Mouse (Mus musculus) limb, embryonic 14.5 days (tissue): ENCODE measurements around the gene Ndufa4. TPM values are rescaled to one million over a fixed set of nuclear protein-coding genes. Genes with fewer than 3 reads are reported as not detected.

Experiments
- ATAC-seq: fragments of 200-750 bp; cut with Nextera tagmentation; 2 replicates; pipeline ENCODE4 v1.8.0; 2017; ENCODE audit warnings: low read depth, moderate number of reproducible peaks, moderate TSS enrichment; ENCODE audit not compliant: low FRiP score
- DNase-seq: peaks from one replicate; pipeline ENCODE4 v3.0.0-alpha.2; 2015; ENCODE audit warnings: low spot score
- H3K27ac ChIP-seq: fragments of 300-500 bp; sonication (generic); replicated peaks from 2 replicates; pipeline ENCODE4 v1.5.1; 2014; ENCODE audit warnings: low read depth, mild to moderate bottlenecking, low read length, moderate library complexity, mixed read lengths
- H3K27me3 ChIP-seq: fragments of 300-500 bp; sonication (generic); 2 replicates; pipeline ENCODE4 v1.6.1; 2014; ENCODE audit warnings: low read length, mixed read lengths; ENCODE audit not compliant: control insufficient read depth, insufficient read depth
- H3K36me3 ChIP-seq: fragments of 300-500 bp; sonication (generic); 2 replicates; pipeline ENCODE4 v1.6.1; 2014; ENCODE audit warnings: mild to moderate bottlenecking, low read length, moderate library complexity, mixed read lengths; ENCODE audit not compliant: control insufficient read depth, insufficient read depth
- H3K4me1 ChIP-seq: fragments of 300-500 bp; sonication (generic); 2 replicates; pipeline ENCODE4 v1.6.1; 2014; ENCODE audit warnings: antibody characterized with exemption, low read length, mixed read lengths; ENCODE audit not compliant: control insufficient read depth, insufficient read depth
- H3K4me2 ChIP-seq: fragments of 300-500 bp; sonication (generic); replicated peaks from 2 replicates; pipeline ENCODE4 v1.6.1; 2014; ENCODE audit warnings: low read depth, mild to moderate bottlenecking, low read length, moderate library complexity; ENCODE audit not compliant: severe bottlenecking
- H3K4me3 ChIP-seq: fragments of 300-500 bp; sonication (generic); replicated peaks from 2 replicates; pipeline ENCODE4 v1.5.1; 2014; ENCODE audit warnings: low read length
- H3K9ac ChIP-seq: fragments of 300-500 bp; sonication (generic); 2 replicates; pipeline ENCODE4 v1.6.1; 2014; ENCODE audit warnings: mild to moderate bottlenecking, low read depth, low read length, moderate library complexity; ENCODE audit not compliant: severe bottlenecking
- H3K9me3 ChIP-seq: fragments of 300-500 bp; sonication (generic); 2 replicates; pipeline ENCODE4 v1.6.1; 2016; ENCODE audit warnings: low read length; ENCODE audit not compliant: control insufficient read depth
- POLR2A ChIP-seq: fragments of 200-500 bp; IDR thresholded peaks from 2 replicates; pipeline ENCODE4 v1.8.0; 2012; ENCODE audit warnings: inconsistent platforms, mild to moderate bottlenecking, moderate library complexity, borderline replicate concordance; ENCODE audit not compliant: insufficient read depth, insufficient read length; ENCODE audit errors: extremely low read depth
- WGBS: fragments of 180-500 bp; shearing (Covaris S2); extraction: QIAGEN DNeasy Blood & Tissue Kit; methylation state at CpG from one replicate; pipeline ENCODE4 v1.1.7; 2014; 5-methylcytosine and 5-hydroxymethylcytosine counted together
- polyA plus RNA-seq, 2 experiments: library from polyadenylated mRNA; depleted of rRNA in 1 of 2; stranded (reverse) in 1 of 2; unstranded in 1 of 2; fragments of >200 nt; fragmentation: Nextera tagmentation in 1 of 2; extraction: Ambion mirVana in 1 of 2; gene quantifications; 2 replicates each; pipeline versions ENCODE4 v1.2.1 to v1.2.3; 2012 to 2014

Ndufa4 gene
- polyA plus RNA-seq, 2 experiments: 543 to 828 TPM

- Histone ChIP-seq H3K27ac (no peak overlapping the region), H3K4me2 (peak overlapping the region; percentile 69), H3K36me3 (peaks cover 25% of the 10 kb centered on the region)
Measured at GRCm38 (mm10) chr6:11927485-11927884, 20.2 kb upstream of the Ndufa4 start.

DNA sequence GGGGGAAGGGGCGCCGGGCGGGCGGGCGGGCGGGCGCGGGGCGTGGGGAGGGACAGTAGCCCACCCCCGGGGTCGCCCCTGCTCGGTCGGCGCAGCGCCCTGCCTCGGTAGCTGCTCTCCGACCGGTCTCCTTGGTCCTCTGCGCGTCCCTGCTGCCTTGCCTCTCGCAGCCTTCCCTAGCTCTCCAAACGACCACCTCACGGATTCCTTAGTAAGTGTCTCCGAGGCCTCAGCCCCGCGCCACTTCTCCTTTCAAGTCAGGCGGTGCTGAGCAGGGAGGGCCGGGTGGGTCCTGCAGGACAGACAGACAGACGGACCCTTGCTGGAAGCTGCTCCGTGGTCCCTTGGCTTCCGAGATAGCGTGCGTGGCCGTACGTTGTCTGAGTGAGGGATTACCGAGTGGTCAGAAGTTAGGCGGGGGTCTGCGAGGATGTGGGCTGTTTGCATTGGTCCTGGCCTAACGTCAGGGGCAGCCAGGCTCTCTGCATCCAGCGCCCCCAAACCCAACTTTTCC is 18.8 kb upstream of the Ndufa4 start:
- peak; percentile 41; the same call in 1 of the 2 replicates for TF ChIP-seq POLR2A
- WGBS: 0% methylated on average over 38 of the region's 40 CpGs
- Histone ChIP-seq H3K9ac (peak overlapping the region; percentile 98), H3K4me1 (peaks cover 13% of the 10 kb centered on the region), H3K9me3 (no peaks in the 10 kb centered on the region), H3K27me3 (no peaks in the 10 kb centered on the region), H3K27ac (peak overlapping the region; percentile 99), H3K4me2 (peak overlapping the region; percentile 69), H3K4me3 (peak overlapping the region; percentile 71), H3K36me3 (peaks cover 25% of the 10 kb centered on the region)
- ATAC-seq (peak; percentile 85), DNase-seq (peak; percentile 36)

More at GRCm38 (mm10) chr6:11927485-11927884, 20.2 kb upstream of the Ndufa4 start:
- DNase-seq (no peak), ATAC-seq (no peak)
- Histone ChIP-seq H3K9me3 (no peaks in the 10 kb centered on the region), H3K9ac (no peak overlapping the region), H3K27me3 (no peaks in the 10 kb centered on the region), H3K4me3 (no peak overlapping the region), H3K4me1 (peaks cover 13% of the 10 kb centered on the region)
- 76% methylated on average over 6 of the region's 6 CpGs for WGBS
- TF ChIP-seq POLR2A: no peak

- Histone ChIP-seq H3K9me3 (no peaks in the 10 kb centered on the region), H3K27ac (peak overlapping the region; percentile 99), H3K9ac (peak overlapping the region; percentile 98), H3K4me1 (peaks cover 13% of the 10 kb centered on the region), H3K27me3 (no peaks in the 10 kb centered on the region), H3K4me3 (peak overlapping the region; percentile 71), H3K36me3 (peaks cover 25% of the 10 kb centered on the region), H3K4me2 (peak overlapping the region; percentile 69)
- WGBS: under 1% methylated on average over 20 of the region's 20 CpGs
- DNase-seq (peak; percentile 93), ATAC-seq (peak; percentile 92)
- peak; percentile 83; the same call in 1 of the 2 replicates for TF ChIP-seq POLR2A
Measured at GRCm38 (mm10) chr6:11925496-11926041, 18.3 kb upstream of the Ndufa4 start.

GRCm38 (mm10) chr6:11908170-11908569 is 873 bp upstream of the Ndufa4 start:
- H3K9ac ChIP-seq: peak overlapping the region; percentile 90
- ATAC-seq: no peak
- WGBS: 26% methylated on average over 7 of the region's 7 CpGs
- H3K27me3 ChIP-seq: no peaks in the 10 kb centered on the region
- H3K4me1 ChIP-seq: peaks cover 7% of the 10 kb centered on the region; the same call in 1 of the 2 replicates
- peak overlapping the region; percentile 58 for H3K4me2 ChIP-seq
- H3K36me3 ChIP-seq: peaks cover 14% of the 10 kb centered on the region
- DNase-seq: no peak
- H3K27ac ChIP-seq: peak overlapping the region; percentile 79
- peak overlapping the region; percentile 84 for H3K4me3 ChIP-seq
- TF ChIP-seq POLR2A: no peak
- H3K9me3 ChIP-seq: no peaks in the 10 kb centered on the region

DNA sequence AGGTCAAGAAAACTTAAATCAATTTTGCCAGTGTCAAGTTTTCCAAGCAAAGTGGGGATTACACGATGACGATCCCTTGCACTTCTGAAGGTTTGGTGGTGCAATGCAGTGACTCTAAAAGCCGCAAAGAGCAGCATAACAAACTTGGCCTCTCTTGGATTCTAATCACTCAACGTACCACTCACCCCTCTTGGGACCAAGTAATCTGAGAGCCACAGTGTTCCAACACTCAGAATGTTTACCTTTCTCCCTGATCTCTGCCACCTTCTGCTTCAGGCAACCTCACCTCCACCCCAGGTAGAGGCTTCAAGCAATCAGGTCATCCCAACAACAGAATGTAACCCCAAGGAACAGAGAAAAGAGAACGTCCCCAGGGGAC is 418 bp downstream of the Ndufa4 start:
- Histone ChIP-seq H3K9ac (peak overlapping the region; percentile 90), H3K27ac (peak overlapping the region; percentile 79), H3K4me3 (peak overlapping the region; percentile 84), H3K36me3 (peaks cover 27% of the 10 kb centered on the region), H3K27me3 (no peaks in the 10 kb centered on the region), H3K9me3 (no peaks in the 10 kb centered on the region), H3K4me1 (peaks cover 7% of the 10 kb centered on the region; the same call in 1 of the 2 replicates), H3K4me2 (peak overlapping the region; percentile 58)
- ATAC-seq (peak; percentile 5; the same call in 1 of the 2 replicates), DNase-seq (peak; percentile 27)
- TF ChIP-seq POLR2A: no peak
- 0% methylated on average over 5 of the region's 5 CpGs for WGBS
